Mouse (Mus musculus) hindbrain, embryonic 13.5 days (tissue): ENCODE data around the gene Sfmbt1. TPM values are rescaled to one million over a fixed set of nuclear protein-coding genes. Genes with fewer than 3 reads are reported as not detected.
A peak's percentile ranks its signal among the peaks of the same experiment; 100 is the strongest.

Experiments
- ATAC-seq: fragments of 200-750 bp; cut with Nextera tagmentation; 2 replicates; pipeline ENCODE4 v1.8.0; 2017; ENCODE audit warnings: moderate TSS enrichment; ENCODE audit not compliant: low FRiP score
- H3K27ac ChIP-seq: fragments of 300-500 bp; sonication (generic); 2 replicates; pipeline ENCODE4 v1.5.1; 2015; ENCODE audit warnings: inconsistent platforms, mild to moderate bottlenecking, moderate library complexity
- H3K27me3 ChIP-seq: fragments of 300-500 bp; sonication (generic); 2 replicates; pipeline ENCODE4 v1.6.1; 2015; ENCODE audit warnings: mild to moderate bottlenecking, inconsistent platforms
- H3K36me3 ChIP-seq: fragments of 300-500 bp; sonication (generic); 2 replicates; pipeline ENCODE4 v1.6.1; 2015; ENCODE audit warnings: mild to moderate bottlenecking, inconsistent platforms
- H3K4me1 ChIP-seq: fragments of 300-500 bp; sonication (generic); replicated peaks from 2 replicates; pipeline ENCODE4 v1.6.1; 2015; ENCODE audit warnings: inconsistent platforms
- H3K4me2 ChIP-seq: fragments of 300-500 bp; sonication (generic); 2 replicates; pipeline ENCODE4 v1.6.1; 2015; ENCODE audit warnings: inconsistent platforms, mild to moderate bottlenecking, moderate library complexity
- H3K4me3 ChIP-seq: fragments of 300-500 bp; sonication (generic); 2 replicates; pipeline ENCODE4 v1.5.1; 2015; ENCODE audit warnings: mild to moderate bottlenecking, inconsistent platforms
- H3K9ac ChIP-seq: fragments of 300-500 bp; sonication (generic); 2 replicates; pipeline ENCODE4 v1.6.1; 2015; ENCODE audit warnings: mild to moderate bottlenecking, inconsistent platforms
- H3K9me3 ChIP-seq: fragments of 300-500 bp; sonication (generic); 2 replicates; pipeline ENCODE4 v1.6.1; 2016; ENCODE audit warnings: inconsistent platforms
- WGBS: fragments of 180-500 bp; shearing (Covaris S2); methylation state at CpG from one replicate; pipeline ENCODE4 v1.1.7; 2015; 5-methylcytosine and 5-hydroxymethylcytosine counted together
- polyA plus RNA-seq: library from polyadenylated mRNA; unstranded; fragments of >200 nt; fragmentation: Nextera tagmentation; extraction: Ambion mirVana; gene quantifications from 2 replicates; pipeline ENCODE4 v1.2.1, GENCODE M21; 2015

Sfmbt1 gene
- 17.6 and 19.1 TPM in 2 replicates for polyA plus RNA-seq

DNA sequence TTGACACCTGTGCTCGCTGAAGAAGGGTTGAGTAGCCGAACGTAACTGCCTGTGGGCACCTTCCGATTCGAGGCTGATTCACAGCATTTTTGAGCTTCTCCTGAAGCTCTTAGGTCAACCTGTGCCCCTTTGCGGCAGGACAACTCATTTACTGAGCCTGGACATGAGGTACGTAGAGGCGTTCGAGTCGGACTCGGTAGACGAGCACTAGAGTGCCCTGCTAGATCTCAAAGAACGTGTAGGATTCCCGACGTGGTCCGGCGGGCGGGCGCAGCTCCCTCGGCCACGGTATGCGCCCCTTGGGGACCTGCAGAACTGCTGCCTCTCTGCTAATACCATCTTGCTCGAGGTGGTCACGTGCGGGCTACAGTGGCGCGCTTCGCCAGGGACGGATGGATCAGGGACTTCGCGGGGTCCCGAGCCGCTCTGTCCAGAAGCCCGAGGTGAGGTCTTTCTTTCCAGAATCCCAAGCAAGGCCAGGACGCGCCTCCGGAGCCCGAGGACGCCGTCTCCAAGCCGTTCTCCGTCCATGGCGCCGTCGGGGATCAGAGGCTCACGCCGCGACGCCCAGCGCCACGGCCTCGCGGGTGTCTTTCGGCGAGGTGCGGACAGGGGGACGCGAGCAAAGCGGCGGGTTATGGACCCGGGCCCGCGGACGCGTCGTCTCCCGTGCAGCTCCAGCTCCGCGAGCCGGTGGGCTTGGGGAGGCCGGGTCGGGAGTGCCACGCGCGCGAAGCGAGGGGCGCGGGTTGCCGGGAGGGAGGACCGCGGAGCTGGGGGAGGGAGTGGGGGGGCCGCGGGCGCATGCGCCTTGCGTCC is at the start of gene Sfmbt1:
TSS of gene Sfmbt1 (plus strand) at position 51 of the 819 bp plus-strand sequence.
- peak; percentile 84 for ATAC-seq
- Histone ChIP-seq H3K27me3 (0 out of 2 replicates have a peak, but pooled peaks cover 6% of the 10 kb centered on the region), H3K9me3 (no peaks in the 10 kb centered on the region), H3K4me3 (peak within 1 kb of the TSS; percentile 90), H3K9ac (peak within 1 kb of the TSS; percentile 89), H3K4me2 (peak within 1 kb of the TSS; percentile 75), H3K36me3 (no peaks in the 10 kb centered on the region), H3K4me1 (peaks cover 21% of the 10 kb centered on the region), H3K27ac (peak within 1 kb of the TSS; percentile 97)
- 2% methylated on average over 86 of the region's 87 CpGs for WGBS

GRCm38 (mm10) chr14:30666061-30666460 is 48.6 kb upstream of the Sfmbt1 start:
- Histone ChIP-seq H3K27ac (no peak overlapping the region), H3K36me3 (peaks cover 91% of the 10 kb centered on the region), H3K9me3 (no peaks in the 10 kb centered on the region), H3K27me3 (no peaks in the 10 kb centered on the region), H3K9ac (no peak overlapping the region), H3K4me2 (no peak overlapping the region), H3K4me1 (no peaks in the 10 kb centered on the region), H3K4me3 (no peak overlapping the region)
- 81% methylated on average over 3 of the region's 3 CpGs for WGBS
- ATAC-seq, result no peak

DNA sequence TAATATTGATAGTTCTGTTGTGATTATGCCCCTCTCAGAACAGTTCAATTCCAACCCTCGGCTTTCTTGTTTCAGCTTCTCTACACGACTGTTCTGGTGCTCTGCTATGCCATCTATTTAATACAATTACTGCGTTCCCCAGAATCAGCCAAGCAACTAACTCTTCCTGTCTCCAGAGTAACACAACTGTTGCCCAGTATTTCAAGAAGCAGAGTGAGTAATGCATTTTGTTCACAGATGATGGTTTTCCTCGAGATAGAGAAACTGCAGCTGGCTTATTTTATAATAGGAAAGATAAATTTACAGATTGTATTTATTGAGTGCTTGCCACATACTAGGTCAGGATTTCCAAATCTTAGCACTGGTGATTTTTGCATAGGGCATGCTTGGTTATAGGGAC is 48.0 kb upstream of the Sfmbt1 start:
- Histone ChIP-seq H3K4me1 (no peaks in the 10 kb centered on the region), H3K36me3 (peaks cover 87% of the 10 kb centered on the region)
- WGBS, result 92% methylated on average over 4 of the region's 4 CpGs

GRCm38 (mm10) chr14:30670161-30670560 is 44.5 kb upstream of the Sfmbt1 start:
- Histone ChIP-seq H3K27me3 (no peaks in the 10 kb centered on the region), H3K36me3 (peaks cover 71% of the 10 kb centered on the region), H3K9me3 (no peaks in the 10 kb centered on the region), H3K4me2 (no peak overlapping the region), H3K4me1 (no peaks in the 10 kb centered on the region), H3K4me3 (no peak overlapping the region), H3K27ac (no peak overlapping the region), H3K9ac (no peak overlapping the region)
- ATAC-seq, result no peak
- 97% methylated on average over 6 of the region's 6 CpGs for WGBS

More for the DNA sequence above, 48.0 kb upstream of the Sfmbt1 start:
- Histone ChIP-seq H3K9me3 (no peaks in the 10 kb centered on the region), H3K4me2 (no peak overlapping the region), H3K27ac (no peak overlapping the region), H3K27me3 (no peaks in the 10 kb centered on the region), H3K9ac (no peak overlapping the region), H3K4me3 (no peak overlapping the region)
- ATAC-seq, result no peak

DNA sequence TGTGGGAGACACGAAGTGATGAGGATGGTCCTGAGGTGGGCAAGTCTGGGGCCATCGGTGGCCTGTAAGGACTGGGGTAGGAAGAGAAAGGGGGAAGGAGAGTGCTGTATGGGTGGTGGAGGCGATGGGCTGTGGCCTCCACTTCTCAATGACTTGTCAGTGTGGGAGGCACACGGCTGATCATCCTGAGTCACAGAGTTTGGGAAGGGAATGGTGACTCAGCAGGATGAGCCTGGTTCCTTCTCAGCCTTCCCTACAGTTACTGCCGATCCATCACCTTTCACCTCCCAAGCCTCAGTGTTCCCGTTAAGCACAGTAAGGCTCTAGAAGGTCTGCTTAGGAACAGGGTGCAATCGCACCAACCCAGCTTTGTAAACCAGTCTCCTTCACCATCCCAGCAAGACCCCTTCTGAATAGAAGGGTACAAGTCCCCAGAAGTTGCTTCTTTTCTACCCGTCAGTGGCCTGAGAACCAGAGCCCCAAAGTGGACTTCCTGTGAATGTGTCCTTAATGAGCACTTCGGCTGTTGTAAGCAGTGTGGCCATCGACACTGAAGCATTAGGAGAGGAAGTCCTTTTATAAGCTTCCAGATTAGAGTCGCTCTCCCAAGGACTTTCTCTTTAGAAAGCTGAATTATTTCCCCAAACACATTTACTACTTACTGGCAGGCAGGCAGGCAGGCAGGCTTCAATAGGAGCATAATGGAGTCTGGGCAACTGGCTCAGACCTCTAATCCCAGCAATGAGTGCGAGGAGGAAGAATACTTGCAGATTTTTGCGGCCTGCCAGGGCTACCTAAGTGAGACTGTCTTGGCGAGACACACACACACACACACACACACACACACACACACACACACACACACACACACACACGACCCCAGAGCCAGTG is 43.3 kb upstream of the Sfmbt1 start:
- Histone ChIP-seq H3K4me1 (no peaks in the 10 kb centered on the region), H3K9me3 (no peaks in the 10 kb centered on the region), H3K27me3 (no peaks in the 10 kb centered on the region), H3K9ac (no peak overlapping the region), H3K4me2 (no peak overlapping the region), H3K27ac (no peak overlapping the region), H3K36me3 (peaks cover 65% of the 10 kb centered on the region), H3K4me3 (no peak overlapping the region)
- ATAC-seq, result no peak
- 80% methylated on average over 15 of the region's 15 CpGs for WGBS

DNA sequence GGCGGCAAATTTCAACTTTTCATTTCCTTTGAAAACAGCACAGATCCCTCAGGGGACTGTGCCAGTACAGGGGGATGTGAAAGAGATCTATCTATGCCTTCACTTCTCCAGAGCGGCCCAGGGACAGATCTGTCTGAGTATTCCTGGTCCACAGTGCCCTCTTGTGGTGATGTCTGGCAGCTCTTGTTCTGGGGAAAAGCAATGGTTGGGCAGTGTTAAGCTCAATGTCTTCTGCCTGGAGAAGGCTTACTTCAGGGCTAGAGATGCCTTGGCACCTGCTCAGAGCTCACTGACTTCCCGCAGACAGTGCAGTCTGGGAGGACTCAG is 42.7 kb upstream of the Sfmbt1 start:
- Histone ChIP-seq H3K9me3 (no peaks in the 10 kb centered on the region), H3K4me2 (no peak overlapping the region), H3K27ac (no peak overlapping the region), H3K27me3 (no peaks in the 10 kb centered on the region), H3K36me3 (peaks cover 66% of the 10 kb centered on the region), H3K9ac (no peak overlapping the region), H3K4me1 (no peaks in the 10 kb centered on the region), H3K4me3 (no peak overlapping the region)
- WGBS, result 5% methylated on average over 3 of the region's 3 CpGs
- peak; percentile 87 for ATAC-seq

- Histone ChIP-seq H3K9ac (no peak overlapping the region), H3K4me3 (no peak overlapping the region), H3K27me3 (no peaks in the 10 kb centered on the region), H3K4me1 (no peaks in the 10 kb centered on the region), H3K9me3 (no peaks in the 10 kb centered on the region), H3K36me3 (peaks cover 66% of the 10 kb centered on the region), H3K27ac (no peak overlapping the region), H3K4me2 (no peak overlapping the region)
- 74% methylated on average over 6 of the region's 6 CpGs for WGBS
- ATAC-seq, result no peak
Measured at GRCm38 (mm10) chr14:30674947-30675346, 39.7 kb upstream of the Sfmbt1 start.

DNA sequence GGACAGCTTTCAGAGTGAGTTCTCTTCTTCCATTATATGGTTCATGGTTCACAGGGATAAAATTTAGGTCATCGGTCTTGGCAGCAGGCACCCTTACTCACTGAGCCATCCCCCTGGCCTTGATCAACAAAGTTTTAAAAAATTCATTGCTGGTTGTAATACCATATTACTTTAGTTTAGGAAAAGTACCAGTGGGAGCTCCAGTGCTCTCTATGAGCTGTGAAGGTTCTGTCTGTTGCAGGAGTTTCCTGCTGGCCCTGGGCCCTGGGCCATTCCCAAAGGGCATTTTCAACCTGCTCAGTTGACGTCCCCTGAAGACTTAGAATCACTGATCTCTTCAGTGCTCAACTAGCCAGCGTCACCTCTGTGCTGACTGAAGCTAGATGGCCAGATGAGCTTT is 32.5 kb upstream of the Sfmbt1 start:
- 95% methylated on average over 3 of the region's 3 CpGs for WGBS
- Histone ChIP-seq H3K4me3 (no peak overlapping the region), H3K27ac (no peak overlapping the region), H3K4me2 (no peak overlapping the region), H3K9ac (no peak overlapping the region), H3K4me1 (no peaks in the 10 kb centered on the region), H3K9me3 (no peaks in the 10 kb centered on the region), H3K27me3 (no peaks in the 10 kb centered on the region), H3K36me3 (peaks cover 67% of the 10 kb centered on the region)
- no peak for ATAC-seq

GRCm38 (mm10) chr14:30690685-30691084 is 24.0 kb upstream of the Sfmbt1 start:
- H3K9ac ChIP-seq, result no peak overlapping the region
- 92% methylated on average over 3 of the region's 3 CpGs for WGBS

DNA sequence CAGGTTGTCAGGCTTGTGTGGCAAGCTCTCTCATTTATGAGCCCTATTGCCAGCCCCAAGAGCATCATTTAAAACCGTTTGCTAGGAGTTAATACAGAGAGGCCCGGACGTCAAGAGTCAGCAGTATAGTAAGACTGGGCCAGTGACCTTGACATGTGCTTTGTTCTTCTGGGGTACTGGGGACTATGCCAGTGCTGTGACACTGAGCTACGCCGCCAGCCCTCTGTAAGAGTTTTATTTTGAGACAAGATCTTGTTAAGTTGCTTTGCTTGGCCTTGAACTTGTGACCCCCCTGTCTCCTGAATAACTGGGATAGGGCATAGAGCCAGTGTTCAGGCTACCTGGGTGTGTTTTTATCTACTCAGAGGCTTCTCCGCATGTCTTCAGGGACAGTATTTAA is 22.2 kb upstream of the Sfmbt1 start:
- peaks cover 12% of the 10 kb centered on the region for H3K4me1 ChIP-seq
- no peak overlapping the region for H3K9ac ChIP-seq
- WGBS, result 83% methylated on average over 6 of the region's 6 CpGs
- ATAC-seq, result no peak
- H3K4me3 ChIP-seq, result no peak overlapping the region
- H3K36me3 ChIP-seq, result peaks cover 32% of the 10 kb centered on the region
- no peak overlapping the region for H3K27ac ChIP-seq
- no peaks in the 10 kb centered on the region for H3K27me3 ChIP-seq
- no peak overlapping the region for H3K4me2 ChIP-seq
- no peaks in the 10 kb centered on the region for H3K9me3 ChIP-seq

More at GRCm38 (mm10) chr14:30690685-30691084, 24.0 kb upstream of the Sfmbt1 start:
- Histone ChIP-seq H3K27me3 (no peaks in the 10 kb centered on the region), H3K4me3 (no peak overlapping the region), H3K4me2 (no peak overlapping the region), H3K9me3 (no peaks in the 10 kb centered on the region), H3K4me1 (peaks cover 3% of the 10 kb centered on the region; the same call in 1 of the 2 replicates), H3K27ac (no peak overlapping the region), H3K36me3 (peaks cover 40% of the 10 kb centered on the region)
- ATAC-seq, result no peak

GRCm38 (mm10) chr14:30694786-30695185 is 19.9 kb upstream of the Sfmbt1 start:
- H3K4me2 ChIP-seq, result no peak overlapping the region
- no peak overlapping the region for H3K4me3 ChIP-seq
- peaks cover 26% of the 10 kb centered on the region for H3K4me1 ChIP-seq
- H3K27me3 ChIP-seq, result no peaks in the 10 kb centered on the region
- H3K36me3 ChIP-seq, result peaks cover 23% of the 10 kb centered on the region
- ATAC-seq, result no peak
- H3K9ac ChIP-seq, result no peak overlapping the region
- 81% methylated on average over 2 of the region's 2 CpGs for WGBS
- H3K27ac ChIP-seq, result no peak overlapping the region
- no peaks in the 10 kb centered on the region for H3K9me3 ChIP-seq

DNA sequence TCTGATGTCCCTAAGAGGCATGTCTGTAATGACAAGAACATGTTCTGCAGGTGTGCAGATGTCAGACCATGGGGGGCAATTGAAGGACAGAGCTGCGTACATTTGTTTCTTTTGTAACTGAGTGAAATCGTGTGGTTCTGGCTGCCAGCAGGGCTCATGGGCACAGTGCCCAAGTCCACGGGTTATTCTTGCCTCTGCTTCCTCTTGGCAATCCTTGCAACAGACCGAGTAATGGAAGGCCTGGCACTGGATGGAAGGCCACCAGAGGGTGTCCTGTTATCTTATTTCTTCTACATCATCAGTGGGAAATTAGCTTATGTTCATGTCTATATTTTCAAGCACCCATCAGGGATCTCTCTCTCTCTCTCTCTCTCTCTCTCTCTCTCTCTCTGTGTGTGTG is 19.0 kb upstream of the Sfmbt1 start:
- WGBS, result 61% methylated on average over 4 of the region's 4 CpGs
- no peaks in the 10 kb centered on the region for H3K9me3 ChIP-seq
- H3K9ac ChIP-seq, result no peak overlapping the region
- no peak for ATAC-seq
- H3K27me3 ChIP-seq, result no peaks in the 10 kb centered on the region
- H3K36me3 ChIP-seq, result peaks cover 14% of the 10 kb centered on the region
- peaks cover 26% of the 10 kb centered on the region for H3K4me1 ChIP-seq
- H3K4me2 ChIP-seq, result no peak overlapping the region
- H3K4me3 ChIP-seq, result no peak overlapping the region
- no peak overlapping the region for H3K27ac ChIP-seq
